Mouse (Mus musculus) kidney, adult 18-20 months (tissue): ENCODE results near the gene Ehmt2.
A peak's percentile ranks its signal among the peaks of the same experiment; 100 is the strongest.
"Not testable (repeated sequence)": the region's sequence is repeated elsewhere in the genome, so short reads cannot be mapped to it uniquely, and the experiment has no call there.

ENCODE experiments used
- DNase-seq: peaks from one replicate; pipeline ENCODE4 v3.0.0; 2021

The Ehmt2 gene

GRCm38 (mm10) chr17:34893072-34893824, 5.0 kb upstream of the Ehmt2 start:
- DNase-seq, result no peak

GRCm38 (mm10) chr17:34894074-34894597, 4.1 kb upstream of the Ehmt2 start:
- DNase-seq, result peak; percentile 94

DNA sequence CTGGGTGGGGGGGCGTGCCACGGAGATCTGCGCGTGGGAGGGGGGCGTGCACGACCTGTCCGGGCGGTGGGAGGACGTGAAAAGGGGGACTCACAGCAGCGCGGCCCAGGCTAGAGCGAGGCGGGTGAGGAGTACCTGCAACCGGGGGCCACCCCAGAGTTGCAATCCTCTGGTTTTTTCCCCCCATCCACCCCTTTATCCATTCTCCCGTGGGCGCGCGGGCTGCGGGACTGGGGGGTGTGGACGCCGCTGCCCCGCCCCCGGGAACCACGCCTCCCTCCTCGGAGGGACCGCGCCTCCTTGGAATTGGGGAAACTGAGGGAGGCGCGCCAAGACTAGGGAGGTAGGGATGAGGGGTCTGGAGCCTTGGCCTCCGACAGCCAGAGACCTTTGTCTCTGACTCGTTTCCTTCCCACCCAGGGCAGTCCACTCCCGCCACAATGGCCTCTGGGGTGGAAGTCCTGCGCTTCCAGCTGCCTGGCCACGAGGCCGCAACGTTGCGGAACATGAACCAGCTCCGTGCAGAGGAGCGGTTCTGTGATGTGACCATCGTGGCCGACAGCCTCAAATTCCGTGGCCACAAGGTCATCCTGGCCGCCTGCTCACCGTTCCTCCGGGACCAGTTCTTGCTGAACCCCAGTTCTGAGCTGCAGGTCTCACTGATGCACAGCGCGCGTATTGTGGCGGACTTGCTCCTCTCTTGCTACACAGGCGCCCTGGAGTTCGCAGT, 3.3 kb upstream of the Ehmt2 start:
- peak; percentile 65 for DNase-seq

- no peak for DNase-seq
These were observed 2.5 kb upstream of the Ehmt2 start for GRCm38 (mm10) chr17:34895724-34896123.

DNA sequence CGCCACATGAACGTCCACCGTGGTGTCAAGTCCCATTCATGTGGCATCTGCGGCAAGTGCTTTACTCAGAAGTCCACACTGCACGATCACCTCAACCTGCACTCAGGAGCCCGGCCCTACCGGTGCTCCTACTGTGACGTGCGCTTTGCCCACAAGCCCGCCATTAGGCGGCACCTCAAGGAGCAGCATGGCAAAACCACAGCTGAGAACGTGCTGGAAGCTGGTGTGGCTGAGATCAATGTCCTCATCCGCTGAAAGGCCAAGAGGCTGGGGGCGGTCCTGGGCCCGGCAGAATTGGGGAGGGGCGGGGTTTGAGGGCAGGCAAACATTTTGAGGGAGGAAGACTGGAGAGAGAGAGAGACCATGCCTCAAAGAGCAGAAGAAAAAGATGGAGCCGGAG, 1.9 kb upstream of the Ehmt2 start:
- no peak for DNase-seq

DNA sequence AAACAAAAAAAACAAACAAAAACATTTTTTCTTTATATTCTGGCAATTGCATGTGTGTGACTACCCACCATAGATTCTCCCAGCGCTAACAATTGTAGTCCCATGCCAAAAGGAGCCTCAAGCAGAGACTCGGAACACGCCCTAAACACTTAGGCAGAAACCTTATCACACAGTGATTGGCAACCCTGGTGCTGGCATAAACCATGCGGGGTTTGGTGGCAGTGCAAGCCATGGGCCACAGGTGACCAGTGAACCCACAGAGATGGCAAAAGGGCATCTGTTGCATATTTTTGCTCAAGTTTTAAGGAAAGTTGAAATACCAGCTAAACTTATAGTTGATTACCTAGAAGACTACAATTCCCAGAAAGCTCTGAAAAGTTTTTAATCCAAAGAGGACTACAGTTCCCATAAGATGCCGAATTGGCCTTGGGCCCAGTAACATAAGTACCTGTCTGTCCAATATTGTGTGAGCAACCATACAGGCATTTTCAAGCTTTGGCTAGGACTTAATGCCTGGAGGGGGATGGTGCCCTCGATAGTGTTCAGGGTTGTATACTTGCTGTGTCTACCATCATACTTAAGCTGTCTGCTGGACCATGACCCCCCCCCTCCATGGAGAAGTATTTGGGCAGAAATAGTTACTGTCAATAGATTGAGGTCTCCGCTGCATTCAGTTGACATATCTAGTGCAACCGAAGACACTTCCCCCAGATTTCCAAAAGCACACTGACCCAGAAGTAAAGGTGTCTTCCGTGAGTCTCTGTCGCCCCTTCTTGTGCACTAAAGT, 703 bp upstream of the Ehmt2 start:
- DNase-seq, result no peak

DNA sequence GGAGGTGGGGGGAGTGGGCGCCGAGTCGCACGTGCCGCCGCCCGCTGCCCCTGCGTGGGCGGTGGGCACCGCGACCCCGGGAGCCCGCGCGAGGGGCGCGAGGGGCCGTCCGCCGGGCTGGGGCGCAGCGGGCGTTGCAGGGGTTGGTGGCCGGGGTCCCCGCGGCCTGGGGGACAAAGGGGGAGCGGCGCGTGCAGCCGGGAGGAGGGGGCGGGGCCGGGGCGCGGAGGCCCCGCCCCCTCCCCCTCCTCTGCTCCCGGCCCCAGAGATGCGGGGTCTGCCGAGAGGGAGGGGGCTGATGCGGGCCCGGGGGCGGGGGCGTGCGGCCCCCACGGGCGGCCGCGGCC, 410 bp downstream of the Ehmt2 start:
- DNase-seq, result peak; percentile 25

DNA sequence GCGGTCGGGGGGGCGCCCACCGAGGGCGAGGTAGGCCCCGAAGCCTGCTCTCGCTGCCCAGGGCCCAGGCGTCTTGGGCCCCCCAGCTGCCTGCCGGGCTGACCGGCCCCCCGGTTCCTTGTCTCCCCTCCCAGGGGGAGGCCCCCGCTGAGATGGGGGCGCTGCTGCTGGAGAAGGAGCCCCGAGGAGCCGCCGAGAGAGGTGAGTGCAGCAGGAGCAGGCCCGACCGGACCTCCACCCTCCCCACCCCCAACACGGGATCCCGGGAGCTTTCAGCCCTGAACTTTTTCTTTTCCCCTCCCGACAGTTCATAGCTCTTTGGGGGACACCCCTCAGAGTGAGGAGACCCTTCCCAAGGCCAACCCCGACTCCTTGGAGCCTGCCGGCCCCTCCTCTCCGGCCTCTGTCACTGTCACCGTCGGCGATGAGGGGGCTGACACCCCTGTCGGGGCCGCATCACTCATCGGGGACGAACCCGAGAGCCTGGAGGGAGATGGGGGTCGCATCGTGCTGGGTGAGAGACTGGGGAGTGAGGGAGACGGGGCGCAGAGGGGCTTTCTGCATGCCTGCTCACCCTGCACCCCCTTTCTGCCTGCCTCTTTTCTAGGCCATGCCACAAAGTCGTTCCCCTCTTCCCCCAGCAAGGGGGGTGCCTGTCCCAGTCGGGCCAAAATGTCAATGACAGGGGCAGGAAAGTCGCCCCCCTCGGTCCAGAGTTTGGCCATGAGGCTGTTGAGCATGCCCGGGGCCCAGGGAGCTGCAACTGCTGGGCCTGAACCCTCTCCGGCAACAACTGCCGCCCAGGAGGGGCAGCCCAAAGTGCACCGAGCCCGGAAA, 1.0 kb downstream of the Ehmt2 start:
- peak; percentile 73 for DNase-seq

GRCm38 (mm10) chr17:34899890-34900243, 1.6 kb downstream of the Ehmt2 start:
- DNase-seq, result no peak

DNA sequence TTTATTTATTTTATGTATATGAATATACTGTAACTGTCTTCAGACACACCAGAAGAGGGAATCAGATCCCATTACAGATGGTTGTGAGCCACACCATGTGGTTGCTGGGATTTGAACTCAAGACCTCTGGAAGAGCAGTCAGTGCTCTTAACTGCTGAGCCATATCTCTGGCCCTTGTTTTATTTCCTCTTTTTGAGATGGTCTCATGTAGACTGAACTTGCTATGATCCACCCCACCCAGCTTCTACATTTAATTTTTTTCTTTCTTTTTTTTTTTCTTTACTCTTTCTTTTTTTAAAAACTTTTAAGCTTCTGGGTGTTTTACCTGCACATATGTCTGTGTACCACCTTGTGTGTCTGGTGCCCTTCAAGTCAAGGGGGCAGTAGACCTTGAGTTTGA, 2.6 kb downstream of the Ehmt2 start:
- DNase-seq, result not testable (repeated sequence)

DNA sequence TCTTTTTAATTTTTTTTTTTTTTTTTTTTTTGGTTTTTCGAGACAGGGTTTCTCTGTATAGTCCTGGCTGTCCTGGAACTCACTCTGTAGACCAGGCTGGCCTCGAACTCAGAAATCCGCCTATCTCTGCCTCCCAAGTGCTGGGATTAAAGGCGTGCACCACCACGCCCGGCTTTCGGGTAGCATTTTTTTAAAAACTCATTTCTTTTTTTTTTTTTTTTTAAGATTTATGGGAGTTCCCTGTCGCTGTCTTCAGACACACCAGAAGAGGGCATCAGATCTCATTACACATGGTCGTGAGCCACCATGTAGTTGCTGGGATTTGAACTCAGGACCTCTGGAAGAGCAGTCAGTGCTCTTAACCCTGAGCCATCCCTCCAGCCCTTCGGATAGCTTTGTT, 3.7 kb downstream of the Ehmt2 start:
- DNase-seq, result not testable (repeated sequence)

DNA sequence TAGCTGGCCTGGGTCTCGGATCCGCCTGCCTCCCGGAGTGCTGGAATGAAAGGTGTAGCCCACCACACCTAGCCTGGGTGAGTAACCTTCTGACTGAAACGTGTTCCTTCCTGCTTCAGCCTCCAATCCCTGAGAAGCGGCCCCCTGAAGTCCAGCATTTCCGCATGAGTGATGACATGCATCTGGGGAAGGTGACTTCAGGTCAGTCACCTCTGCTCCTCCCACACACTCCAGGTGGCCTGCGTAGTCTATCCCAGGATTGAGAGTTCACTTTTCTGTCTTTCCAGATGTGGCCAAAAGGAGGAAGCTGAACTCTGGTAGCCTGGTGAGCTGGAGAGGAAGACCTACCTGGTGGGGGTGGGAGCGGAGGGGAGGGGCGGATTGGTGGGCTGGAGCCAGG, 4.6 kb downstream of the Ehmt2 start:
- DNase-seq, result no peak

DNA sequence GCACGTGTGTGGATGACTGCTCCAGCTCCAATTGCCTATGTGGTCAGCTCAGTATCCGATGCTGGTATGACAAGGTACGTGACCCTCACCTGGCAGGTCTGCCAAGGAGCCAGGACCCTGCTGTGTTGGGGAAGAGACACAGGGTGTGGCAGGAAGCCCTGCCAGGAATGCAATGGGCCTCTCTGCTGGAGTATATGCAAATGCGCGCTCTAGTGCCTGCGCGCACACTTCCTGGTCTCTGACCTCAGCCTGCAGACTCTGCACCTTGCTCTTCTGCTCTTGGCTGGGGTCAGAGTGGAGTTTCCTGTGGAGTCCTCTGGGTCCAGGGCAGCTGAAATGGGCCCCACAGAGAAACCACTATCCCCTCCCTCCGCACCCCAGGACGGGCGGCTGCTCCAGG, 12.7 kb downstream of the Ehmt2 start:
- DNase-seq, result peak; percentile 58

GRCm38 (mm10) chr17:34911945-34912351, 13.7 kb downstream of the Ehmt2 start:
- peak; percentile 90 for DNase-seq

DNA sequence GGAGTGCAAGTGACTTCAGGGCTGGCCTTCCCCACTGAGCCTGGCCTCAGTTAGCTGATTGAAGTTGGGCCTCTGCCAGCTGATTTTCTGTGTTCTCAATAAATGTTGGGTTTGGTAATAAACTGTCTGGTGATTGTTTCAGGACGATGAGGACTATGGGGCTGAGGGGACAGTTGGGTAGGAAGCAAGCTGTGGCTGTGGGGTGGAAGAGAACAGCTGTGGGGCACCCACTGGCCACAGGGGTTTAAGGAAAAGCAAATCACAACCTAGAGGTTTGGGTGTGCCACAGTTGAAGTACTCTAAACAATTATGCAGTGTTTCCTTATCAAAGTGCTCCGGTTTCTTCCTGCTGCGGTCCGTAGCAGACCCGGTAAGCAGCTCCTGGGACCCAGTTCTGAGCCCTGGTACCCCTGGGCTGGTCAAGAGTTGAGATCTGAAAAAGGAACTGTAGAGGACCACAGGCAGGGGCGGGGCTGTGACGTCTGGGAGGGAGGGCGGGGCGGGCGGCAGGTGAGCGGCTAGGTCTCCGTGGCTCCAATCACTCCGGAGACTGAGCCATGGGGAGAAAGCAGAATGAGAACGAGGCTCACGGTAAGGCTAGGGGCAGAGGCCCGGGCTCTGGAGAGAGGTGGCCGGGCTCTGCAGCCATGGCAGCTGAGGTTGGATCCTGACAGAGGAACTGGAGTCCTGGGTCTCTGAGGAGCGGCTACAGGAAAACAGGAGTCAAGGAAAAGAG, 15.8 kb downstream of the Ehmt2 start, which contains the start of gene Slc44a4:
Gene Slc44a4 (plus strand): TSS at position 537 of the 736 bp plus-strand sequence.
- peak; percentile 66 for DNase-seq

DNA sequence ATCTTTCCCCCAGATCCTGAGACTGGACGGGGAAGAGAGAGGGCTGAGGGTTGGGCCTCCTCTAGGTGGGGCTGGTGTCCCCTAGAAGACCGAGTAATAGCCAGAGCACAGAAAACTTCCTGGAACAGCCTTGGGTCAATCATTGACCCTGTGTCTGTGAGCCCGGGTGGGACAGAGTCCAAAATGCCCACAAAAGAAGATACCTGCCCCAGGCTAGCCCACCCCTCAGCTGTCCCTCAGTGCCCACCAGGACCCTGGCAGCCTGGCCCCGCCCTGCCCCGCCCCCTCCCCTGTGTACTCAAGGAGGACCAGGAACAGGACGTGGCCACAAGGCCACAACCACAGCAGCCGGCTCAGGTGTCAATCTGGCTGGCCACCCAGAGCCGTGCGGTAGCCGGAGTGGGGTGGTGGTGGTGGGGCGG, 17.2 kb downstream of the Ehmt2 start:
- DNase-seq, result peak; percentile 84

- no peak for DNase-seq
These were observed 18.0 kb downstream of the Ehmt2 start for GRCm38 (mm10) chr17:34916316-34916715.

GRCm38 (mm10) chr17:34917188-34917587, 18.9 kb downstream of the Ehmt2 start:
- DNase-seq, result no peak

- no peak for DNase-seq
These were observed 24.7 kb downstream of the Ehmt2 start for GRCm38 (mm10) chr17:34922939-34923338.

GRCm38 (mm10) chr17:34924258-34924657, 26.0 kb downstream of the Ehmt2 start:
- no peak for DNase-seq

- no peak for DNase-seq
These were observed 29.2 kb downstream of the Ehmt2 start for GRCm38 (mm10) chr17:34927306-34928019.
